Mouse (Mus musculus) c-Kit-positive CD71-positive TER-119-positive erythroid progenitor cells, embryonic 14.5 days (primary cell): ENCODE measurements around the gene Gpam.

Experiments used
- DNase-seq: peaks from one replicate; pipeline ENCODE4 v3.0.0-alpha.2; 2013; ENCODE audit warnings: low spot score

The Gpam gene

GRCm38 (mm10) chr19:55060964-55061363, 66.1 kb downstream of the Gpam start:
- peak; percentile 53 for DNase-seq

- DNase-seq, result no peak
These were observed 69.6 kb downstream of the Gpam start for GRCm38 (mm10) chr19:55057483-55057882.

- DNase-seq, result no peak
These were observed 71.3 kb downstream of the Gpam start for GRCm38 (mm10) chr19:55055634-55056269.

- DNase-seq, result no peak
These were observed 73.9 kb downstream of the Gpam start for GRCm38 (mm10) chr19:55053163-55053562.

GRCm38 (mm10) chr19:55037406-55037805, 89.6 kb downstream of the Gpam start:
- DNase-seq, result no peak

GRCm38 (mm10) chr19:55018872-55019271, 108.2 kb downstream of the Gpam start:
- DNase-seq, result no peak
